Mouse (Mus musculus): ENCODE data around the gene C1qtnf7. TPM values are rescaled to one million over a fixed set of nuclear protein-coding genes. Genes with fewer than 3 reads are reported as not detected.

The C1qtnf7 gene
- 7.4 TPM for polyA plus RNA-seq (2014; fragmentation: Illumina TruSeq; extraction: RNeasy Lipid Tissue Mini Kit (QIAGEN cat#74804); ENCODE audit: low read depth, low replicate concordance)

GRCm38 (mm10) chr5:43515401-43515976, at the start of gene C1qtnf7:
Gene C1qtnf7, plus strand, starts transcription at chr5:43515538.

GRCm38 (mm10) chr5:43661997-43662961, 146.9 kb downstream of the C1qtnf7 start, which contains the start of gene Cc2d2a:
Gene Cc2d2a, plus strand, starts transcription at chr5:43662346.

Other genes starting within 250 kb of the C1qtnf7 start
- gene Cc2d2a, start 146.8 kb downstream of the C1qtnf7 start, polyA plus RNA-seq (2014; fragmentation: Illumina TruSeq; extraction: RNeasy Lipid Tissue Mini Kit (QIAGEN cat#74804); ENCODE audit: low read depth, low replicate concordance), result 12.7 TPM

Data from sigmoid colon, adult 10 weeks (tissue).